Comparison of ENCODE assay signal across 7 mouse cellular contexts in the genomic region with DNA sequence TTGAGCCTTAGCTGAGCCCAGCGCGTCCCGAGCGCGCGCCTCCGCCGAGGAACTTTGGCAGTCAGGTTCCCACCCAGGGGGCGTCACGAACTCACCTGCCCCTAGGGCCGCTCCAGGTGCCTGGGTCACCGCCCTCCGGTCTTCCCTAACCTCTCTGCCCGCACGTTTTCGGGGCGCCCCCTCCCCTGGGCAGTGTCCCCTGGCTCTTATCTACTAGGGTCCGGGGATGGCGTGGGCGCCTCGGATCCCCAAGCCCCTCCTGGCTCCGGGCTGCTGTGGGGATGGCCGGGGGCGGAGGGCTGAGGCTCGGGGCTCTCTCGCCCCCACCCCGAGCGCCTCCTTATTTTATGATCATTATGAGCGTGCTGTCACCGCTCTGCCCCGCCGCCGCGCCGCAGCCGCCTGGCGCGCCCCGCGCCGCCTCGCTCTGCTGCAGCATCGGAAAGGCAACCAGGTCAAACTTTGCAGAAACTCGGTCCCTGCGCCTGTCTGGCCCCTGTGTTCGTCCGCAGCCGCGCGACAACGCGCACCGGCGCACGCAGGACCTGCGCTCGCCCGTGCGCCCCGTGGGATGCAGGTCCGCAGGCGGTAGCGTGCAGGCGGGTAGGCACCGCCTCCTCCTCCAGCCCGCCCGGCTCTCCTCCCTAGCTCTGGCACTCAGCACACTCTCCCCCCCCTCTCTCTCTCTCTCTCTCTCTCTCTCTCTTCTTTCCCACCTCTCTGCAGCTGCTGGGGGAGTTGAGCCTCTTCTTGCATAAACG. TPM values are rescaled to one million over a fixed set of nuclear protein-coding genes. Genes with fewer than 3 reads are reported as not detected.
DNase-seq lines count a peak whose midpoint lies in the region; ATAC-seq and TF ChIP-seq lines count a peak whose summit lies in the region.

A gene (minus strand): TSS at position 747 of the 761 bp plus-strand sequence.

- TF ChIP-seq EP300 in MEL (IDR thresholded peaks at IDR 0.05; ENCODE audit: low read depth in 1 of 2, low read length in 2 of 2): no peak

- TF ChIP-seq CTCF in MEL (IDR thresholded peaks at IDR 0.05 in 2 of 3, conservative IDR thresholded peaks at IDR 0.05 in 1 of 3; ENCODE audit: control insufficient read depth in 1 of 3, insufficient read depth in 1 of 3, low read depth in 2 of 3, low read length in 3 of 3, poor library complexity in 1 of 3, severe bottlenecking in 1 of 3): no peak

- DNase-seq in CD4-positive helper T cell, adult 2 months (ENCODE audit: low read depth, low spot score): peak; percentile 83
- peak; percentile 85 for DNase-seq in MEL (ENCODE audit: low read depth, low spot score)
- DNase-seq in limb, embryonic 10.5 days (ENCODE audit: low spot score): peak; percentile 71

- peak; percentile 7; the same call in 1 of the 2 replicates for ATAC-seq in embryonic facial prominence, embryonic 13.5 days (ENCODE audit: insufficient number of reproducible peaks, insufficient read depth, low FRiP score, low TSS enrichment, low read depth)
- ATAC-seq in heart, embryonic 12.5 days (ENCODE audit: insufficient number of reproducible peaks, low FRiP score): peak; percentile 69
- no peak for ATAC-seq in monocyte, adult 5-6 weeks (replicated peaks; ENCODE audit: insufficient number of reproducible peaks, low FRiP score, low TSS enrichment, poor library complexity, severe bottlenecking)
- peak; percentile 37; the same call in 1 of the 2 replicates for ATAC-seq in stomach, embryonic 16.5 days (ENCODE audit: insufficient read depth, low FRiP score)

- H3K4me1 ChIP-seq in MEL (ENCODE audit: control insufficient read depth in 1 of 2, insufficient read depth in 2 of 2, low read length in 2 of 2): peaks cover 17 to 26% of the 10 kb centered on the region in 2 experiments
- peaks cover 26% of the 10 kb centered on the region for H3K4me1 ChIP-seq in embryonic facial prominence, embryonic 13.5 days
- H3K4me1 ChIP-seq in heart, embryonic 12.5 days (replicated peaks): peaks cover 44% of the 10 kb centered on the region
- peaks cover 45% of the 10 kb centered on the region for H3K4me1 ChIP-seq in limb, embryonic 10.5 days
- H3K4me1 ChIP-seq in stomach, embryonic 16.5 days (ENCODE audit: control insufficient read depth, insufficient read depth, low read length): peaks cover 13% of the 10 kb centered on the region; the same call in 1 of the 2 replicates

- H3K79me2 ChIP-seq in MEL (ENCODE audit: control insufficient read depth, insufficient read depth, low read length, poor library complexity): peaks cover 24% of the 10 kb centered on the region

- H3K4me3 ChIP-seq in MEL (ENCODE audit: control insufficient read depth in 1 of 2, insufficient read depth in 1 of 2, low read depth in 2 of 2, low read length in 2 of 2): peak within 1 kb of the TSS; percentile 70 to 99
- H3K4me3 ChIP-seq in embryonic facial prominence, embryonic 13.5 days: peak within 1 kb of the TSS; percentile 66
- peak within 1 kb of the TSS; percentile 70 for H3K4me3 ChIP-seq in heart, embryonic 12.5 days
- peak within 1 kb of the TSS; percentile 73 for H3K4me3 ChIP-seq in limb, embryonic 10.5 days
- H3K4me3 ChIP-seq in stomach, embryonic 16.5 days (replicated peaks; ENCODE audit: low read length): peak within 1 kb of the TSS; percentile 65

- no peaks in the 10 kb centered on the region for H3K9me3 ChIP-seq in MEL (replicated peaks; ENCODE audit: insufficient read depth, low read length)
- H3K9me3 ChIP-seq in embryonic facial prominence, embryonic 13.5 days: no peaks in the 10 kb centered on the region
- H3K9me3 ChIP-seq in heart, embryonic 12.5 days (replicated peaks): no peaks in the 10 kb centered on the region
- H3K9me3 ChIP-seq in limb, embryonic 10.5 days (replicated peaks): no peaks in the 10 kb centered on the region
- no peaks in the 10 kb centered on the region for H3K9me3 ChIP-seq in stomach, embryonic 16.5 days (replicated peaks; ENCODE audit: control insufficient read depth, low read length)

- under 1% methylated on average over 62 of the region's 68 CpGs for WGBS in embryonic facial prominence, embryonic 13.5 days
- WGBS in heart, embryonic 12.5 days: under 1% methylated on average over 60 of the region's 68 CpGs
- WGBS in limb, embryonic 10.5 days: under 1% methylated on average over 67 of the region's 68 CpGs
- WGBS in stomach, embryonic 16.5 days: under 1% methylated on average over 61 of the region's 68 CpGs

- H3K27ac ChIP-seq in MEL (ENCODE audit: control insufficient read depth, low read depth, low read length): peak within 1 kb of the TSS; percentile 14
- H3K27ac ChIP-seq in embryonic facial prominence, embryonic 13.5 days: no peak within 1 kb of the TSS
- peak within 1 kb of the TSS; percentile 88 for H3K27ac ChIP-seq in heart, embryonic 12.5 days (ENCODE audit: poor library complexity, severe bottlenecking)
- H3K27ac ChIP-seq in limb, embryonic 10.5 days: peak within 1 kb of the TSS; percentile 70
- no peak within 1 kb of the TSS for H3K27ac ChIP-seq in stomach, embryonic 16.5 days (ENCODE audit: low read length)

- peaks cover 0 to 8% of the 10 kb centered on the region in 2 experiments; a peak in 3 of 4 replicates for H3K36me3 ChIP-seq in MEL (ENCODE audit: control insufficient read depth in 1 of 2, insufficient read depth in 2 of 2, low read length in 2 of 2)
- no peaks in the 10 kb centered on the region for H3K36me3 ChIP-seq in embryonic facial prominence, embryonic 13.5 days
- no peaks in the 10 kb centered on the region for H3K36me3 ChIP-seq in heart, embryonic 12.5 days
- H3K36me3 ChIP-seq in limb, embryonic 10.5 days: no peaks in the 10 kb centered on the region
- no peaks in the 10 kb centered on the region for H3K36me3 ChIP-seq in stomach, embryonic 16.5 days (ENCODE audit: control insufficient read depth, insufficient read depth, low read length)

- peak within 1 kb of the TSS; percentile 81 for H3K9ac ChIP-seq in MEL (ENCODE audit: control insufficient read depth, low read depth, low read length, poor library complexity, severe bottlenecking)
- H3K9ac ChIP-seq in embryonic facial prominence, embryonic 13.5 days: peak within 1 kb of the TSS; percentile 70
- peak within 1 kb of the TSS; percentile 93 for H3K9ac ChIP-seq in heart, embryonic 12.5 days
- peak within 1 kb of the TSS; percentile 72 for H3K9ac ChIP-seq in stomach, embryonic 16.5 days (ENCODE audit: low read length)

- H3K4me2 ChIP-seq in embryonic facial prominence, embryonic 13.5 days: peak within 1 kb of the TSS; percentile 99
- peak within 1 kb of the TSS; percentile 100 for H3K4me2 ChIP-seq in heart, embryonic 12.5 days
- H3K4me2 ChIP-seq in stomach, embryonic 16.5 days (ENCODE audit: low read depth, low read length): peak within 1 kb of the TSS; percentile 99

- no peaks in the 10 kb centered on the region for H3K27me3 ChIP-seq in MEL (ENCODE audit: control insufficient read depth in 1 of 2, insufficient read depth in 2 of 2, low read length in 2 of 2)
- peaks cover 81% of the 10 kb centered on the region for H3K27me3 ChIP-seq in embryonic facial prominence, embryonic 13.5 days
- no peaks in the 10 kb centered on the region; the same call in 1 of the 2 replicates for H3K27me3 ChIP-seq in heart, embryonic 12.5 days (replicated peaks)
- H3K27me3 ChIP-seq in limb, embryonic 10.5 days (ENCODE audit: low read depth, poor library complexity, severe bottlenecking): peaks cover 93% of the 10 kb centered on the region
- peaks cover 64% of the 10 kb centered on the region for H3K27me3 ChIP-seq in stomach, embryonic 16.5 days (ENCODE audit: control insufficient read depth, insufficient read depth, low read length)

- TF ChIP-seq POLR2A in MEL (IDR thresholded peaks at IDR 0.05; ENCODE audit: control insufficient read depth in 1 of 2, insufficient read depth in 1 of 2, low read depth in 1 of 2, low read length in 2 of 2, poor library complexity in 1 of 2): peak in 1 of 2 experiments; percentile 37; a peak in 1 of 4 replicates

- no peak for TF ChIP-seq RAD21 in MEL (IDR thresholded peaks at IDR 0.05; ENCODE audit: low read depth, low read length)

TF ChIP-seq in MEL, 35 proteins besides CTCF, POLR2A, EP300 and RAD21 (continues in another document):
- no peak for TF ChIP-seq GABPA (IDR thresholded peaks at IDR 0.05; ENCODE audit: low read depth, low read length)
- peak; percentile 99 for TF ChIP-seq MAZ (IDR thresholded peaks at IDR 0.05; ENCODE audit: low read depth, low read length)
- no peak; the same call in 1 of the 2 replicates for TF ChIP-seq NELFE (IDR thresholded peaks at IDR 0.05; ENCODE audit: low read depth, low read length)
- TF ChIP-seq MYC (IDR thresholded peaks at IDR 0.05; ENCODE audit: low read depth, low read length): no peak
- TF ChIP-seq ZNF384 (IDR thresholded peaks at IDR 0.05; ENCODE audit: low read depth, low read length): no peak; the same call in 1 of the 2 replicates
- peak; percentile 64; the same call in 1 of the 2 replicates for TF ChIP-seq JUND (IDR thresholded peaks at IDR 0.05; ENCODE audit: low read depth, low read length)
- TF ChIP-seq MYB (IDR thresholded peaks at IDR 0.05; ENCODE audit: low read depth, low read length): no peak
- TF ChIP-seq USF1 (IDR thresholded peaks at IDR 0.05; ENCODE audit: low read depth, low read length): no peak
- TF ChIP-seq RCOR1 (IDR thresholded peaks at IDR 0.05; ENCODE audit: low read depth, low read length): no peak
- TF ChIP-seq POLR2AphosphoS2 (IDR thresholded peaks at IDR 0.05; ENCODE audit: low read length): no peak
- TF ChIP-seq NRF1 (IDR thresholded peaks at IDR 0.05; ENCODE audit: insufficient read depth, low read depth, low read length, poor library complexity, severe bottlenecking): peak; percentile 45; the same call in 1 of the 2 replicates
- TF ChIP-seq TAL1 (IDR thresholded peaks at IDR 0.05; ENCODE audit: low read length): no peak
- TF ChIP-seq ZKSCAN1 (IDR thresholded peaks at IDR 0.05; ENCODE audit: low read depth, low read length): no peak
- TF ChIP-seq MXI1 (IDR thresholded peaks at IDR 0.05; ENCODE audit: low read depth, low read length): peak; percentile 61
- no peak for TF ChIP-seq KAT2A (conservative IDR thresholded peaks at IDR 0.05; ENCODE audit: low read depth, low read length)
- no peak for TF ChIP-seq GATA1 (IDR thresholded peaks at IDR 0.05; ENCODE audit: low read depth, low read length)
- TF ChIP-seq ETS1 (IDR thresholded peaks at IDR 0.05; ENCODE audit: low read depth, low read length): peak; percentile 74

RNA-seq across cellular contexts. Expression of the gene that starts here (rescaled TPM):
- total RNA-seq in MEL (2012; rRNA removed): 10.7 and 16.0 TPM in 2 replicates
- 10 to 100 TPM in 1 of 2 experiments, not detected in 1; 17.4 TPM for polyA plus RNA-seq in MEL (2012; ENCODE audit: insufficient read depth in 1 of 2, insufficient read length in 2 of 2, low read depth in 1 of 2, low replicate concordance in 2 of 2, missing spikeins in 1 of 2)
- 1.9 and 2.1 TPM in 2 replicates for polyA plus RNA-seq in embryonic facial prominence, embryonic 13.5 days (2015; fragmentation: Nextera tagmentation; extraction: Ambion mirVana)
- polyA plus RNA-seq in heart, embryonic 12.5 days (2016; fragmentation: Nextera tagmentation; extraction: Ambion mirVana): 48.1 and 50.7 TPM in 2 replicates
- polyA plus RNA-seq in limb, embryonic 10.5 days (2016; fragmentation: Nextera tagmentation; extraction: Ambion mirVana): 2.0 TPM in 2 replicates
- 9.3 to 23.1 TPM (median 14.2 TPM) in 3 replicates for total RNA-seq in monocyte, adult 5-6 weeks (2017)
- 1.0 and 2.2 TPM in 2 replicates for polyA plus RNA-seq in stomach, embryonic 16.5 days (2015; fragmentation: Nextera tagmentation; extraction: Ambion mirVana)

Comparison
In these comparisons a context has a peak if more than half of its experiments do, and no peak if none do; other contexts are left out.
1. H3K27ac ChIP-seq: peak in MEL (single experiment), heart, embryonic 12.5 days (single experiment) and limb, embryonic 10.5 days (single experiment); none in embryonic facial prominence, embryonic 13.5 days (single experiment) and stomach, embryonic 16.5 days (single experiment).
2. Peak in every context shown above with its lines, with median percentiles within 50 percentile points of each other: DNase-seq, H3K4me3 ChIP-seq, H3K9ac ChIP-seq and H3K4me2 ChIP-seq.